Mouse (Mus musculus) A20 (cell line): ENCODE results near the gene Rnase1.

Experiments
- DNase-seq: peaks from one replicate; pipeline ENCODE4 v3.0.0-alpha.2; 2011; ENCODE audit warnings: low read depth, low spot score

Rnase1 gene

GRCm38 (mm10) chr14:51142119-51142518, 4.5 kb downstream of the Rnase1 start:
- no peak for DNase-seq

DNA sequence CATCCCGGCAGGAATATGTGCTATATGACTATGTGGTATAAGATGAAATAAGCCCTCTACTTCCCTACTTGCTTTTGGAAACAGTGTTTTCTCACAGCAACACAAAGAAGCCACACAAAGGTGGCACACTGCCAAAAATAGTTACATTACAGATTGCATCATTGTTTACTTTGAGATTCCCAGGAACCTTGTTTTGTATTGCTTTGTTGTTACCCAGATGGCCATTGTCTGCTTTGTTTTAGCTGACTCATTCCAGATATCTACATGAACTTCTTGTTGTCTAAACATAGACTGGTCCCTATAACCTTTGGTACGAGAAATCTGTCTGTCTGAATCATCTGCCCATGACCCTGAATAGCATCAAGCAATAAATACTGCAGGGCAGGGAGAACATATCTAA, 6.2 kb downstream of the Rnase1 start:
- DNase-seq, result no peak

GRCm38 (mm10) chr14:51132372-51132771, 14.2 kb downstream of the Rnase1 start:
- DNase-seq, result no peak

DNA sequence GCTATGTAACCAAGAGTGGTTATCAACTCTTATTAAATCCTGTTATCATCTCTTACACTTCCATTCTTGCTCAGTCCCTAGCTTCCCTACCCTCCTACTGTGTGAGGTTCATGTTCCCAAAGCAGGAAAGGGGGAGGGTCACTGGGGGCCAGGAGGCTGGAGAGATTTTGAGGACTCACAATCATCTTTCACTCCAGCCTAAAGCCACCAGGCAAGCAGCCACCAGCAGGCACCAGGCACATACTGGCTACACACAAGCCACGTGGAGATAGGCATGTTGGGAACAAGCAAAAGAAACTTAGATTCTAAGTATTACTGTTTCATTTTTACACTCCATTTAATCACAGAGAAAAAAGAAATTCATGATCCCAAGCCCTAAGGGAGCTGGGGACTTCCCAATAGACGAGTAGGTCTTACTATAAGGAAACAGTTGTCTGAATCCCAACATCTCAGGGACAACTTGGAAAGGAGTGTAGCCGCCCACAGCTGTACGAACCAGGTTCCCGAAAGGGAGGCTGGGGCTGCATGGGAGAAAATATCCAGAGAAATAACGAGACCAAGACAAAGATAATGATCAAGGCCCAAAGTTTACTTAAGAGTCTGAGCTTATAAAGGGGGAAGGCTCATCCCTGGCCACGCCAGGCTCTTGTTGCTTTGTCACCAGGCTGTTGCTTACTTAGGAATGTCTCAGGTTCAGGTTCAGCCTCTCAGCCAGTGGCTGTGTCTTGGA, 15.3 kb downstream of the Rnase1 start:
- no peak for DNase-seq

DNA sequence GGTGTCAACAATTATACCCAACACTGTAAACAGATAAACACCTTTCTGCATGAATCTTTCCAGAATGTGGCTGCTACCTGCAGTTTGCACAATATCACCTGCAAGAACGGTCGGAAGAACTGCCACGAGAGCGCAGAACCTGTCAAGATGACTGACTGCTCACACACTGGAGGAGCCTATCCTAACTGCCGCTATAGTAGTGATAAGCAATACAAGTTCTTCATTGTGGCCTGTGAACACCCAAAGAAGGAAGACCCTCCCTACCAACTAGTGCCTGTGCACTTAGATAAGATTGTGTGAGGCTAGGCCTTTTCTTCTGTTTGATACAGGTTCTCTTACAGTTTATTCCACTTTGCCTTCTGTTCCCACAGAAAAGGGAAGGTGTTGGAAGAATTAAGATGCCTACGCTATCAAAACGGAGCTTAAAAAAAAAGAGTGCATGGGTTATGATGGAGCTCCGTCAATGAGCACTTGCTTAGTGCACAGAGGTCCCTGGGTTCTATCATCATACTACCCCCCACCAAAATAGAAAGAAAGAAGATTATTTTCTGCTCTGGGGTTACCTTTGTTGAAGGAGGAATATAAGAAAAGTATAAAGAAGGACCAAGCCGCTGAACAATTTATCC, 16.2 kb downstream of the Rnase1 start:
- DNase-seq, result no peak

- DNase-seq, result peak; percentile 42
Measured at GRCm38 (mm10) chr14:51129624-51129975, 17.0 kb downstream of the Rnase1 start.

DNA sequence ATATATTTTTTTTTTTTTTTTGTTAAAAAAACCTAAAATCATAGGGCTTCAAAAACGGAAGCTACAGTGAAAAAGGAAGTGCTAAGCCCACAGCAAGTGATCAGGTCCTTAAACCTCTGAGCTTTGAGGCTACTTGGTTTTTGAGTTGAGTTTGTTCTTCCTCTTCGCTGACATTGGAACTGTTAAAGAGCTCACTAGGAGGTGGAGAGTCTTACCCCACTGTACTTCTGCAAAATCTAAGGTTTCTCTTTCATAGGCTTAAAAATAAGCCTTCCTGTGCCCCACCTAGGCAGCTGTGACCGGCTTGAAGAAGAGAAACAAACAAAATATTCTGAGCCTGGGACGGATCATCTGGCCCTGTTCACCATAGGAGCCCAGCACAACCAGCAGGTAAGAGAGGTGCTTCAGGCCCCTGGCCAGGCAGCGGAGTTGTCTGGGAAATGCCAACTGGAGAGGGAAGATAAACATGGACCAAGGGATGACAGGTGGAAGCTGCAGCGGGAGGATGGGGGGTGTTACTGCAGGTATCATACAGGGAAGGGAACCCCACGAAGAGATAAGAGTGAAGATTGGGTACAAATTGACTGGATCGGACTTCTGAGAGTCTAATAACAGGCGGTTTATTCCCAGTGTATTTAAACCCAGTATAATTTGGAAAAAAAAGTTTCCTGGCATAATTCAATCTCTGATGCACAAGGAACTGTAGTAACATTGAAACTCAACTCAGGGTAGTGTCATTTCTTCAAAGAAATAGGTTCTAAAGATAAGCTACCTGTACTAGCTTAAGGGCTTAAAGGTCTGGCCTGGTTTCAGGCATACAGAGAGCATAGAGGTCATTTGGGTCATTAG, 17.6 kb downstream of the Rnase1 start:
- DNase-seq, result peak; percentile 86

GRCm38 (mm10) chr14:51127648-51128258, 18.8 kb downstream of the Rnase1 start:
- DNase-seq, result peak; percentile 78

GRCm38 (mm10) chr14:51125684-51126083, 20.9 kb downstream of the Rnase1 start:
- DNase-seq, result no peak

DNA sequence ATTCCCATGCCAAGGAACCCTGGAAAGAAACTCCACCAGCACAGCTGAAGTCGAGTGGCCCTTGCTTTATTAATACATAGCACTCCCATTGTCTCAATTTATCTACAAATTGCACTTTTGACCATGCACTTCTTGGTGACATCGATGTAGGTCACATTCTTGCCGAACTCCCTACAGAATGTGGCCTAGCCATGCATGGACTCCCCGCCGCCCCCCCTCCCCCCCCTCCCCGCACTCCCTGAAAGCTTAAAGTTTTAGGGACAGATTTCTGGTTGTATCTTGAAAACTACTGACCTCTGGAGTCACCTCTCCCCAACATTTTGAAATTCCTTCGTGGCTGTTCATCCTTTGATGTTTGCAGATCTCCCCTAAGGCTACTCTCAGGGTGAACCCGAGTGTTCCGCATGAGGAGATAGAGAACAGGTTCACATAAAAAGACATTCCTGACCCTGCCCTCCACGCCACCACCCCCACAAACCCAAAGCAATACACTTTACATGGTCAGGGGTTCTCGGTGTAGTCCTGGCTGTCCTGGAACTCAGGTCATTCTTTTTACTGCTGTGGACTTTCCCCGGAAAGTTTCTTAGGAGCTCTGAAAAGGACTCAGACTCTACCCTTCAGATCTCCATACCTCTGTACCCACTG, 32.5 kb downstream of the Rnase1 start, which contains the start of gene Eddm3b:
Eddm3b (plus strand) TSS at position 511 of the 645 bp plus-strand sequence.
- DNase-seq, result no peak

DNA sequence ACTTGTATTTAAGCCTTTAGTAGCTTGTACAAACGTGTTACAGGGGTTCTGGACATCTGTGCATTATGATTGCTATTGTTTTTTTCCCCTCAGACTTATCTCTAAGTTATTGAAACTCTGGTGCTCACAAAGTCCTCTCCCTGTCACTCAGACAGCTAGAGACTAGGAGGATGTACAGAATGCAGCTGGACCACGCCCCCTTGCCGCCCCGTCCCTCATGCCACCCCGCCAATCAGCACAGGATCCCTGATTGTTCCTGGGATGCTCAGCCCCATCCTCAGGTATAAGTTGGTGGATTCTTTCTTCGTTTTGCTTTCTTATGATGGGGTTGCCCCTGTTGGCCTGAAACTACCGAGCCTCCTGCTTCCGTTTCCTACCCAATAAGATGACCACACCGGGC, 33.1 kb downstream of the Rnase1 start:
- DNase-seq, result no peak

DNA sequence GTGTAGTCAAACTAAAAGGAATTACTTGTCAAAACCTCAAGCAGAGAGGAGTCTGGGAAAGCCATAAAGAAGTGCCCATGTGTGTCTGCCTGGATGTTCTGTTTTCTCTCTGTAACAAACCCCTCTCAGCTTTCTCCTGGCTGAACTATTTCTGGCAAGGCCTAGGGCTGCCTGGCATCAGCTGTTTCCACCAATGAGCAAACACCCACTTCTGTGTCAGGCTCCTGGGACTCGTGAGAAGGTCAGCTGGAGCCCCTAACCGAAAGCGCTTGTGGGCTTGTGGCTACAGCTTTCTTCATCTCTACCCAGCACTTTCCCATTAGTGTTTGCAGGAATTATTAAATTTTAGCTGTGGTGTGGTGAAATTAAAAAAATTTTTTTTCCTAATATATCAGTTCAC, 34.6 kb downstream of the Rnase1 start:
- DNase-seq, result no peak

DNA sequence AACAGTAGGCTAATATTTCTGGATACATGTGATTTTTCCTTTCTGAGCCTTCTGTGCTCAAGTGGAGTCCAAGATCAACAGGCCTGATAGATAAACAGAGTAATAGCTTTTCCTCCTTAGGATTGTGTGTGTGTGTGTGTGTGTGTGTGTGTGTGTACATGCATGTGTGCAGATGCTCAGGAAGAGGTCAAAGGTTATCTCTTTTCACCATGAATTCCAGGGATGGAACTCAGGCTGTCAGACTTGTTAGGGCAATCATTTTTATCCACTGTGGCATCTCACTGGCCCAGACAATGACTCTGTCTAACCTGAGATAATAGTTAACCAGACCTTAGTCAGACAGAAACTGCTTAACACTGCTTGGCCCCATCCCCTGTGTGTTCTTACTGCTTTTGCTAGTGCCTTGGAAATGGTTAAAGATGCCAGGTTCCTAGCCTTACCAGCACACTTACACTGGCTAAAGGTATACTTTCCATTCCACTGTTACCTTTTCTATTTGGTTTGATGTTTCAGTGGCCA, 40.1 kb downstream of the Rnase1 start:
- DNase-seq, result no peak

DNA sequence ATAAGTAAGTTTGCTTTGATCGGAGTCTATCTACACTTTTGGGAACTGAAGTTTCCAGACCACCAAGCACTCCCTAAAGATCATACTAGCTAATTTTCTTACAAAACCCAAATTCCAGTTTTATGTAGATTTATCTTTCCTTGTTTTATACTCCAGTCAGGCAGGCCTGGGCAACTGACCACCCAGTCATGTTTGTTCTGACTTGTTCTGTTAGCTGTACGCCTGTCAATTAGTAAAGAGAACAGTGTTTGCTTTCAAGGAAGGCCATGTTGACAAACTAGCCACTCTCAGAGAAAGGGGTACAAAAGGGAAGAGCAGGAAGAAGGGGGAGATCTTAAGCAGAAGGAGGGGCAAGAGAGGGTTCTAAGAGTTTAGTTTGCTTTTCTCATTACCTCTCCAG, 42.2 kb downstream of the Rnase1 start:
- DNase-seq, result no peak

DNA sequence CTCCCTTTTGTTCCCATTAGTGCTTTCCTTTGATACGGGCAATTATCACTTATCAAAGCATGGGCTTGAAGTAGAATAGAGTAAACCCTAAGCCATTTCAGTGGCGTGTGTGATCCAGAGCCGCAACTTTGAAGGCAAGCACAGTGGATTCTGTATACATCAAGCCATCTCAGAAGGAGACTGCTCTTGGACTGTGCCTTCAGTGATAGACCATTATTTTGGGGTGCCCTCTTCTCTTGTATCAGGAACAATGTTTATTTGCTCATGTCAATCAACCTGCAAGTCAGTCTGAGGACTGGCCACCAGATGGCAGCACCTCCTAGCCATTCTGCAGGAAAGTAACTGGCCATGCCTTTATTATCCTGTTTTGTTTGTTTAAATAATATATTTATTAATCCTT, 43.4 kb downstream of the Rnase1 start:
- peak; percentile 72 for DNase-seq

DNA sequence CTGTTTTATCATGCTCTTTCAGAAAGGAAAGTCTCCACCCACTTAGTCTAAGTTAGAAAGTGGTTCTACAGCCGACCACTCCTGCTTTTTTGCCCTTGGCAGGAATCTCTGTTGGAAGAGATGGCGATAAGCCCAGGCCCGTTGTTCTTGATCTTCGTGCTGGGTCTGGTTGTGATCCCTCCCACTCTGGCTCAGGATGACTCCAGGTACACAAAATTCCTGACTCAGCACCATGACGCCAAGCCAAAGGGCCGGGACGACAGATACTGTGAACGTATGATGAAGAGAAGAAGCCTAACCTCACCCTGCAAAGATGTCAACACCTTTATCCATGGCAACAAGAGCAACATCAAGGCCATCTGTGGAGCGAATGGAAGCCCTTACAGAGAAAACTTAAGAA, 45.3 kb downstream of the Rnase1 start:
- no peak for DNase-seq

DNA sequence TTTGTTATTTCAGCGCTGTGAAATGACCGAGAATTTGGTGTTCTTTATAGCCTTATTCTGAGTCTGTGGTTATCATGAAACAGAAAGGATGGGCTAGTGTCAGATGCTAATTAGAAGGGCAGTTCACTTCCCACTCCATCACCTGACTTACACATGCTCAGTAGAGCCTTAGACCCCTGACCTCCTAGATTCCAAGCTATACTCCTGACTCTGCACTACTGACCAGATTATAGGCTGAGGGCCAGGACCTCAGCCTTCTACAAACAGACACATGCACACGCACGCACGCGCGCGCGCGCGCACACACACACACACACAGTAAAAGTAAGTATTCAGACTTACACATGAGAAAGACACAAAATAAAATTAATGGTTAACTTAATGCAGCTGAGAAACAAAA, 47.7 kb downstream of the Rnase1 start:
- no peak for DNase-seq

GRCm38 (mm10) chr14:51098300-51098699, 48.3 kb downstream of the Rnase1 start:
- peak; percentile 58 for DNase-seq

GRCm38 (mm10) chr14:51095736-51096524, 50.7 kb downstream of the Rnase1 start:
- no peak for DNase-seq
